Mouse (Mus musculus) urinary bladder, postnatal 4 days (tissue): Measurements from ENCODE around the gene Tgfbrap1.
"Not testable (repeated sequence)": the region's sequence is repeated elsewhere in the genome, so short reads cannot be mapped to it uniquely, and the experiment has no call there.

Experiments used
- DNase-seq, 2 experiments: peaks; one replicate each; pipeline ENCODE4 v3.0.0; 2021 to 2022; ENCODE audit warnings: low spot score in 2 of 2

The Tgfbrap1 gene

GRCm38 (mm10) chr1:43036014-43036413 lies 62.4 kb downstream of the Tgfbrap1 start:
- no peak for DNase-seq

- DNase-seq = not testable (repeated sequence)
These were observed 83.2 kb downstream of the Tgfbrap1 start for GRCm38 (mm10) chr1:43015153-43015685.

GRCm38 (mm10) chr1:43010461-43010860 lies 88.0 kb downstream of the Tgfbrap1 start:
- DNase-seq = no peak

DNA sequence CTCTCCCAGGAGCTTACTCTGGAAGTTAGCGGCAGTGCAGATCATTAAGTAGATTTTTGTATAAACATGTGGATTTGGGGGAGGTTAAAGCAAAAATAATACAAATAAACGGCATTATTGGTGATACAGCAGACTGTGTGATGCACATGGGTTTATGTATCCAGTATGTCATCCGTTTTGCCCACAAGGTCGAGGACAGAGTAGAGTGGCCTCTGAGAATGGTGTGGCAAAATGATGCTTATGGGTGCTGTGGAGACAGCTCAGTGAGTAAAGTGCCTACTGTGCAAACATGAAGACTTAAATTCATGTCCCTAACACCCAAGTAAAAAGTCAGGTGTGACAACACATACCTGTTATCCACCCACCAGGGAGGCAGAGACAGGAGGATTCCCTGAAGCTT lies 91.9 kb downstream of the Tgfbrap1 start:
- no peak for DNase-seq

DNA sequence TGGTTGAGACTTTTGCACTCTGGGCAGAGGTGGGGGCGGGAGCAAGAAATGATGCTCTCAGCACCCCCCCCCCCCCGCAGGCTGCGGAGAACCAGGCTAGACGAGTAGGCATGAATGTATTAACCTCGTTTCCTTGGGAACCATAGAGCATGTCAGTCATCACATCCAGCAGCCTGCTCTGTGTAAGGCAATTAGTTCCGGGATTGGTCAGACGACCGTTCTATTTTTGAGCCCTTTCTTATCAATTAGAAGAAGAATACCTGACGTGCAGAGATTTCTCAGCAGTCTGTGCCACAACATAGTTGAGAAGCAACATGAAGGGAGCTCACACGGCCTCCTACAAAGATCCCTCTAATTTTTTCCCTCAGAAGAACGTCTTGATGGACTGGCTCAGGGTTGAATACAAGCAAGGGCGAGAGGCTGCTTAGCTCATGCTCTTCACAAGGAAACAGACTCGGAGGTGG lies 92.4 kb downstream of the Tgfbrap1 start:
- DNase-seq = no peak
